Mouse (Mus musculus): ENCODE results near the gene Hist1h3i. TPM values are rescaled to one million over a fixed set of nuclear protein-coding genes. Genes with fewer than 3 reads are reported as not detected.
"Not testable (repeated sequence)": the region's sequence is repeated elsewhere in the genome, so short reads cannot be mapped to it uniquely, and the experiment has no call there.

The Hist1h3i gene
- polyA plus RNA-seq (2015; fragmentation: Nextera tagmentation; extraction: Ambion mirVana): 392 and 414 TPM in 2 replicates

- peak; percentile 93 for DNase-seq (ENCODE audit: low spot score)
Measured at GRCm38 (mm10) chr13:21783255-21783617, at the start of gene Hist1h3i. Gene Hist1h3i (minus strand): TSS chr13:21783370.

- not testable (repeated sequence) for DNase-seq (ENCODE audit: low spot score)
Measured at GRCm38 (mm10) chr13:21831418-21832394, 48.5 kb upstream of the Hist1h3i start, which contains the start of gene Hist1h4n. Gene Hist1h4n (minus strand): TSS chr13:21832196.

- no peak for DNase-seq (ENCODE audit: low spot score)
Measured at GRCm38 (mm10) chr13:21830344-21830743, 47.2 kb upstream of the Hist1h3i start.

- no peak for DNase-seq (ENCODE audit: low spot score)
Measured at GRCm38 (mm10) chr13:21828511-21828910, 45.3 kb upstream of the Hist1h3i start.

- not testable (repeated sequence) for DNase-seq (ENCODE audit: low spot score)
Measured at GRCm38 (mm10) chr13:21820082-21820890, 37.1 kb upstream of the Hist1h3i start.

GRCm38 (mm10) chr13:21812092-21812491, 28.9 kb upstream of the Hist1h3i start:
- DNase-seq (ENCODE audit: low spot score): not testable (repeated sequence)

- DNase-seq (ENCODE audit: low spot score): not testable (repeated sequence)
Measured at GRCm38 (mm10) chr13:21811539-21811938, 28.4 kb upstream of the Hist1h3i start, which contains the start of gene Hist1h4m. Gene Hist1h4m (plus strand): TSS chr13:21811746.

GRCm38 (mm10) chr13:21811074-21811473, 27.9 kb upstream of the Hist1h3i start:
- not testable (repeated sequence) for DNase-seq (ENCODE audit: low spot score)

GRCm38 (mm10) chr13:21810073-21810472, 26.9 kb upstream of the Hist1h3i start, which contains the start of the genes Hist1h2bq and Hist1h2ao:
Gene Hist1h2bq (minus strand): TSS chr13:21810197.
Gene Hist1h2ao (plus strand): TSS chr13:21810465.
- DNase-seq (ENCODE audit: low spot score): not testable (repeated sequence)

- DNase-seq (ENCODE audit: low spot score): not testable (repeated sequence)
Measured at GRCm38 (mm10) chr13:21803058-21803457, 19.9 kb upstream of the Hist1h3i start.

- not testable (repeated sequence) for DNase-seq (ENCODE audit: low spot score)
Measured at GRCm38 (mm10) chr13:21797163-21797562, 14.0 kb upstream of the Hist1h3i start.

- DNase-seq (ENCODE audit: low spot score): no peak
Measured at GRCm38 (mm10) chr13:21795584-21795983, 12.4 kb upstream of the Hist1h3i start.

- DNase-seq (ENCODE audit: low spot score): peak; percentile 2
Measured at GRCm38 (mm10) chr13:21790601-21791283, 7.6 kb upstream of the Hist1h3i start.

GRCm38 (mm10) chr13:21789925-21790324, 6.8 kb upstream of the Hist1h3i start:
- peak; percentile 5 for DNase-seq (ENCODE audit: low spot score)

- peak; percentile 42 for DNase-seq (ENCODE audit: low spot score)
Measured at GRCm38 (mm10) chr13:21787760-21788593, 4.8 kb upstream of the Hist1h3i start.

GRCm38 (mm10) chr13:21786899-21787629, 3.9 kb upstream of the Hist1h3i start, which contains the start of the genes Hist1h2an and Hist1h2bp:
Gene Hist1h2an (minus strand): TSS chr13:21787218.
Gene Hist1h2bp (plus strand): TSS chr13:21787461.
- peak; percentile 97 for DNase-seq (ENCODE audit: low spot score)

GRCm38 (mm10) chr13:21786189-21786898, 3.2 kb upstream of the Hist1h3i start:
- peak; percentile 41 for DNase-seq (ENCODE audit: low spot score)

- peak; percentile 12 for DNase-seq (ENCODE audit: low spot score)
Measured at GRCm38 (mm10) chr13:21784311-21784710, 1.1 kb upstream of the Hist1h3i start.

Measured in thymus, postnatal 0 days (tissue).